Mouse (Mus musculus): ENCODE data around the gene Mlph. TPM values are rescaled to one million over a fixed set of nuclear protein-coding genes. Genes with fewer than 3 reads are reported as not detected.

Gene Mlph
- total and polyA plus RNA-seq, 3 experiments, result not detected

DNA sequence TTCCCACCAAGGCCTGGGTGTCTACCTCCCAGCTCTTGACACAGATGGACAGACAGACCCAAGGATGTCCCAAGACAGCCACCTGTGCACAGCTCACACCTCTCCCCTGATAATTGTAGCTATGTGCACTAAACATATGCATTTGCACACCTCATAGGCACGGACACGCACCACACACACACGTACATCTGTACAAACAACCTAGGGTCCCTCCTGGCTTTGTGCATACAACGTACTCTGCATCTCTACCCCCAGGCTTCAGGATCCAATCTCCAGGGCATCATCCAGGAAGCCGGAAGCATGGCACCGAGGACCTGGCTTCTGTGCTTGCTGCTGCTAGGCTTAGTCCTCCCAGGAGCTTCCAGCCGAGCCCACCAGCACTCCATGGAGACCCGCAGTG, 37.9 kb downstream of the Mlph start, which contains the start of gene Prlh:
Gene Prlh, plus strand, starts transcription at position 301 of the 400 bp plus-strand sequence.
- H3K4me3 ChIP-seq (ENCODE audit: low read depth, low read length), result no peak within 1 kb of the TSS; the same call in 1 of the 2 replicates
- no peak for ATAC-seq (ENCODE audit: extremely low read depth, insufficient number of reproducible peaks, low FRiP score, poor library complexity, severe bottlenecking)
- H3K36me3 ChIP-seq (replicated peaks), result no peaks in the 10 kb centered on the region
- DNase-seq (ENCODE audit: low spot score), result no peak
- no peaks in the 10 kb centered on the region for H3K27me3 ChIP-seq (ENCODE audit: insufficient read depth, low read length)
- H3K9me3 ChIP-seq (replicated peaks), result peaks cover 90% of the 10 kb centered on the region
- no peaks in the 10 kb centered on the region for H3K4me1 ChIP-seq (ENCODE audit: insufficient read depth, low read depth, low read length)
- TF ChIP-seq GATA1 (IDR thresholded peaks at IDR 0.05; ENCODE audit: borderline replicate concordance, low read length) (no peak), CTCF (IDR thresholded peaks at IDR 0.05; ENCODE audit: low read depth, low read length) (no peak), GATA2 (IDR thresholded peaks at IDR 0.05; ENCODE audit: borderline replicate concordance, low read depth, low read length) (no peak), TAL1 (conservative IDR thresholded peaks at IDR 0.05; ENCODE audit: low read depth, low read length) (no peak), POLR2AphosphoS5 (IDR thresholded peaks at IDR 0.05; ENCODE audit: insufficient replicate concordance, low read depth, low read length) (no peak)

DNA sequence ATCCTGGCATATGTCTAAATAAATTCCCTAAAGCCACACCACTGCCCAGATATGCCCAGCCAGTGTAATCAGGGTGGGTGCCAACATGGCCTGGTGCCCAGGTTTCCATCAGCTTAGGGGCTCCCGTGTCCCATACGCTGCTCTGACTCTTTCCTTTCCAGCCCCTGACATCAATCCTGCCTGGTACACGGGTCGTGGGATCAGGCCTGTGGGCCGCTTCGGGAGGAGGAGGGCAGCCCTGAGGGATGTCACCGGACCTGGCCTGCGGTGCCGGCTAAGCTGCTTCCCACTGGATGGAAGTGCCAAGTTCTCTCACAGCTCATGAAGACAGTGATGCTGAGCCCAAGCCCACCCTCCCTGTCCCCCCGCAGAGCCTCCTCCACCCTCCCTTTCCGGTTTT, 38.8 kb downstream of the Mlph start:
- Histone ChIP-seq H3K36me3 (replicated peaks) (no peaks in the 10 kb centered on the region), H3K9me3 (replicated peaks) (peaks cover 92% of the 10 kb centered on the region), H3K27me3 (ENCODE audit: insufficient read depth, low read length) (no peaks in the 10 kb centered on the region), H3K4me1 (ENCODE audit: insufficient read depth, low read depth, low read length) (no peaks in the 10 kb centered on the region), H3K4me3 (ENCODE audit: low read depth, low read length) (no peak overlapping the region; the same call in 1 of the 2 replicates)
- no peak for ATAC-seq (ENCODE audit: extremely low read depth, insufficient number of reproducible peaks, low FRiP score, poor library complexity, severe bottlenecking)
- no peak for DNase-seq (ENCODE audit: low spot score)
- TF ChIP-seq GATA1 (IDR thresholded peaks at IDR 0.05; ENCODE audit: borderline replicate concordance, low read length) (no peak), GATA2 (IDR thresholded peaks at IDR 0.05; ENCODE audit: borderline replicate concordance, low read depth, low read length) (no peak)

DNA sequence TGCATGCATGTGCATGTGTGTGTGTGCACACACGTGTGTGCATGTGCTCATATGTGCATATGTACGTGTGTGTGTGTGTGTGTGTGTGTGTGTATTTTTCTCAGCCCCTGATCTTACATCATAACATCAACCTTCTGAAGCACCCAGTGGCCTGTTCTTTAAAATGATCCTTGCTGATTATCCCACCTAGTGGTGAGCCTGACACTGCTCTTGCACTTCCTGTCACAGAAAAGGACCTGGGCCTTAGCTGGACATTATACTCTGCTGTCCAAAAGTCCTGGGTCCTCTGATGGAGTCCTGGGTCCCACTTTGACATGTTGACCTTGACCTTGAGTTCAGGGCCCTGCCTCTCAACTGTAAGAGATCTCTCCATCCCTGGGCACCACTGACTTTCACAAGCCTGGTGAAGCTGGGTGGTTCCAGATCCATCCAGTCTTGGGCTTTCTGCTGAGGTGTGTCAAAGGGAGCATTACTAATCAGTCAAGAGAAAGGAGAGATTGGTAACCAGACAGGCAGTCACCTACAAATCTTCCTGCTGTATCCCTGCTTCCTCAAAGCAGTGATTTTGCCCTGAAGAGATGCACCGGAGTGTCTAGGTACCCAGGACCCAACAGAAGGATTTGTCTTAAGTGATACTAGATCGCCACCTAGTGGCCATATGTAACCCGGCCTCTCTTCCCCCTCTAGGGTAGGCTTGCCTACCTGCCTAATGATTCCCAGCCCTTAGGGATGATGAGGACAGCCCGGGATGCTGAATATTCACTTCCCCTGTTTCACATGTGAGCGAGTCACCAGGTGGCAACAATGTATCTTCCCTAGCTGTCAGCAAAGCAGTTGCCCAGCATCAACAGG, 41.6 kb downstream of the Mlph start:
- no peaks in the 10 kb centered on the region; the same call in 1 of the 2 replicates for H3K27me3 ChIP-seq (ENCODE audit: insufficient read depth, low read length)
- no peak for TF ChIP-seq GATA1 (IDR thresholded peaks at IDR 0.05; ENCODE audit: borderline replicate concordance, low read length)
- no peak for TF ChIP-seq TAL1 (conservative IDR thresholded peaks at IDR 0.05; ENCODE audit: low read depth, low read length)
- no peak for TF ChIP-seq CTCF (IDR thresholded peaks at IDR 0.05; ENCODE audit: low read depth, low read length)
- TF ChIP-seq GATA2 (IDR thresholded peaks at IDR 0.05; ENCODE audit: borderline replicate concordance, low read depth, low read length), result no peak
- no peak for TF ChIP-seq POLR2AphosphoS5 (IDR thresholded peaks at IDR 0.05; ENCODE audit: insufficient replicate concordance, low read depth, low read length)
- H3K4me1 ChIP-seq (ENCODE audit: insufficient read depth, low read depth, low read length), result no peaks in the 10 kb centered on the region
- H3K4me3 ChIP-seq (ENCODE audit: low read depth, low read length), result no peak overlapping the region
- no peak for DNase-seq (ENCODE audit: low spot score)
- peaks cover 96% of the 10 kb centered on the region for H3K9me3 ChIP-seq (replicated peaks)
- no peak for ATAC-seq (ENCODE audit: extremely low read depth, insufficient number of reproducible peaks, low FRiP score, poor library complexity, severe bottlenecking)
- H3K36me3 ChIP-seq (replicated peaks), result no peaks in the 10 kb centered on the region

DNA sequence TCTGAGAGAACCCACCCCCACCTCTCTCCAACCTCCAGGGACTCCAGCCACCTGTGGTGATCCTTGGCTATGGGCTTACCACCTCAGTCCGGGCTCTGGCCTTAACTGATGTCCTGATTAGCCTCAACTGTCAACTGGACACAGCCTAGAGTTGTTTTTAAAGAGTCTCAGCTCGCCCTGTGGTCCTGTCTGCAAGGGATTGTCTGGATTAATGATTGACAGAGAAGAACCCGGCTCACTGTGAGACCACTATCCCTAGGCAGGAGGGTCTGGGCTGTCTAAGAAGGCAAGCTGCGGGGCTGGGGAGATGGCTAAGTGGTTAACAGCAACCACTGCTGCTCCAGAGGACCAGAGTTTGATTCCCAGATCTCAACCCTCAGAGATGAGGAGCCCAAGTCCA, 47.6 kb downstream of the Mlph start:
- Histone ChIP-seq H3K27me3 (ENCODE audit: insufficient read depth, low read length) (no peaks in the 10 kb centered on the region; the same call in 1 of the 2 replicates), H3K9me3 (replicated peaks) (peaks cover 85% of the 10 kb centered on the region), H3K4me1 (ENCODE audit: insufficient read depth, low read depth, low read length) (no peaks in the 10 kb centered on the region), H3K4me3 (ENCODE audit: low read depth, low read length) (no peak overlapping the region), H3K36me3 (replicated peaks) (no peaks in the 10 kb centered on the region)
- no peak for DNase-seq (ENCODE audit: low spot score)
- TF ChIP-seq GATA1 (IDR thresholded peaks at IDR 0.05; ENCODE audit: borderline replicate concordance, low read length), result no peak
- no peak for TF ChIP-seq TAL1 (conservative IDR thresholded peaks at IDR 0.05; ENCODE audit: low read depth, low read length)
- no peak for TF ChIP-seq POLR2AphosphoS5 (IDR thresholded peaks at IDR 0.05; ENCODE audit: insufficient replicate concordance, low read depth, low read length)
- no peak for TF ChIP-seq CTCF (IDR thresholded peaks at IDR 0.05; ENCODE audit: low read depth, low read length)
- ATAC-seq (ENCODE audit: extremely low read depth, insufficient number of reproducible peaks, low FRiP score, poor library complexity, severe bottlenecking), result no peak

DNA sequence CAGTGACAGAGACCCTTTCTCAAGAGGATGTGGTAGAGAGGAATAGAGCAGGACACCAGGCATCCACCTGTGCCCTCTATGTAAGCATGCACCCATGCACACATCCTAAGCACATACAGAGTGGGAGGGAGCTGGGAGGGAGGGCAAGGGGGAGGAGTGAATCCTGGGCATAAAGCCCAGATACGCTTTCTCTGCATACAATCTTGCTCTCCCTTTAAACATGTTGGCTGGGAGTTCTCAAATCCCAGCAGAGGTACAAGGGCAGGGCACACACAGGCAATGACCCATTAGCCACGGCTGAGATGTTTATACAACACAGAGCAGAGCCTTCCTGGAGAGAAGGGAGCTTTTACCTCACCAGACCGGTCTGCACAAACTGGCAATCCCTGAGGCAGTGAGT, 48.1 kb downstream of the Mlph start:
- DNase-seq (ENCODE audit: low spot score), result no peak
- no peaks in the 10 kb centered on the region; the same call in 1 of the 2 replicates for H3K27me3 ChIP-seq (ENCODE audit: insufficient read depth, low read length)
- no peak for TF ChIP-seq GATA1 (IDR thresholded peaks at IDR 0.05; ENCODE audit: borderline replicate concordance, low read length)
- TF ChIP-seq CTCF (IDR thresholded peaks at IDR 0.05; ENCODE audit: low read depth, low read length), result no peak
- no peak for TF ChIP-seq GATA2 (IDR thresholded peaks at IDR 0.05; ENCODE audit: borderline replicate concordance, low read depth, low read length)
- no peak for TF ChIP-seq POLR2AphosphoS5 (IDR thresholded peaks at IDR 0.05; ENCODE audit: insufficient replicate concordance, low read depth, low read length)
- TF ChIP-seq TAL1 (conservative IDR thresholded peaks at IDR 0.05; ENCODE audit: low read depth, low read length), result no peak
- no peak overlapping the region for H3K4me3 ChIP-seq (ENCODE audit: low read depth, low read length)
- ATAC-seq (ENCODE audit: extremely low read depth, insufficient number of reproducible peaks, low FRiP score, poor library complexity, severe bottlenecking), result no peak
- H3K4me1 ChIP-seq (ENCODE audit: insufficient read depth, low read depth, low read length), result no peaks in the 10 kb centered on the region
- peaks cover 85% of the 10 kb centered on the region for H3K9me3 ChIP-seq (replicated peaks)
- H3K36me3 ChIP-seq (replicated peaks), result no peaks in the 10 kb centered on the region

DNA sequence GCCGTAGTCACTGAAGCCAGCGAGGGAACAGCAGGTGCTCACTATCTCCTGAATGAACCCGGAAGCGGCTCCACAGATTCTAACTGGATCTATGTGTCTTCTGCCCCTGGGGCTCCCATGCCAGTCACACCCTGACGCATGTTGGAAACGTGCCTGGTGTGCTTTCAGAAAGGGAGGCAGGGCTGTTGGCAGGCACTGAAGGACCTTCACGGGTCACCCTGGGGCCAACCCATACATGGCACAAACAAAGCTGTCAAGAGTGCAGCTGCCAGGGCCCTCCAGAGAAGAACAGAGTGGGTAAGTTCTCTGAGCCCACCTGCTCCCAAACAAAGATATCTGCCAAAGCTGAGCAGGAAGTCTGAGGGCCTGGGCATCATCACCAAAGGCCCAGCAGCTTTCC, 52.7 kb downstream of the Mlph start:
- no peaks in the 10 kb centered on the region for H3K4me1 ChIP-seq (ENCODE audit: insufficient read depth, low read depth, low read length)
- ATAC-seq (ENCODE audit: extremely low read depth, insufficient number of reproducible peaks, low FRiP score, poor library complexity, severe bottlenecking) (no peak), DNase-seq (ENCODE audit: low spot score) (no peak)
- no peaks in the 10 kb centered on the region for H3K27me3 ChIP-seq (ENCODE audit: insufficient read depth, low read length)
- H3K9me3 ChIP-seq (replicated peaks), result peaks cover 86% of the 10 kb centered on the region
- H3K36me3 ChIP-seq (replicated peaks), result no peaks in the 10 kb centered on the region
- no peak for TF ChIP-seq GATA1 (IDR thresholded peaks at IDR 0.05; ENCODE audit: borderline replicate concordance, low read length)
- no peak for TF ChIP-seq CTCF (IDR thresholded peaks at IDR 0.05; ENCODE audit: low read depth, low read length)
- no peak for TF ChIP-seq TAL1 (conservative IDR thresholded peaks at IDR 0.05; ENCODE audit: low read depth, low read length)
- TF ChIP-seq GATA2 (IDR thresholded peaks at IDR 0.05; ENCODE audit: borderline replicate concordance, low read depth, low read length), result no peak
- no peak for TF ChIP-seq POLR2AphosphoS5 (IDR thresholded peaks at IDR 0.05; ENCODE audit: insufficient replicate concordance, low read depth, low read length)
- H3K4me3 ChIP-seq (ENCODE audit: low read depth, low read length), result no peak overlapping the region

Measured in G1E (cell line).